Comparison of ENCODE assay signal across 11 mouse cellular contexts in genomic region chr5:122142230-122142992, GRCm38 (mm10). TPM values are rescaled to one million over a fixed set of nuclear protein-coding genes. Genes with fewer than 3 reads are reported as not detected.
A peak's percentile ranks its signal among the peaks of the same experiment; 100 is the strongest.
DNase-seq lines count a peak whose midpoint lies in the region; TF ChIP-seq lines count a peak whose summit lies in the region.
"Had no signal": no experiment of that assay in that cellular context is flagged by ENCODE, and none has a peak within 500 bp of the region (broad histone marks: within the 10 kb centered on the region; RNA-seq: fewer than 3 reads in every experiment).

No protein-coding gene starts in this region.

- H3K79me2 ChIP-seq in heart, adult 2 months (replicated peaks; ENCODE audit: control insufficient read depth, insufficient read depth, low read length): no peaks in the 10 kb centered on the region

- peak; percentile 73 for TF ChIP-seq CTCF in heart, adult 2 months (IDR thresholded peaks at IDR 0.05)
- no peak for TF ChIP-seq CTCF in thymus, adult 2 months (IDR thresholded peaks at IDR 0.05; ENCODE audit: borderline replicate concordance, control insufficient read depth, extremely low read depth, insufficient read depth, low read length, poor library complexity)

- no peak overlapping the region for H3K9ac ChIP-seq in heart, adult 2 months (ENCODE audit: low read depth, low read length)
- H3K9ac ChIP-seq: embryonic facial prominence, embryonic 12.5 days; limb, embryonic 12.5 days had no signal

- WGBS in heart, adult 2 months: 56% methylated on average over 8 of the region's 8 CpGs
- 34% methylated on average over 8 of the region's 8 CpGs for WGBS in thymus, adult 2 months

- intact Hi-C loops in heart, adult 2 months (cut with DNase I): loop anchor here (2.0 kb wide), 1 partner anchor 14 kb away; no protein-coding TSS in a partner anchor
- intact Hi-C loops in heart, postnatal 25 days (cut with DNase I): no loop called here

- H3K27me3 ChIP-seq in heart, adult 2 months (ENCODE audit: control insufficient read depth, insufficient read depth, low read length): no peaks in the 10 kb centered on the region
- no peaks in the 10 kb centered on the region for H3K27me3 ChIP-seq in thymus, adult 2 months (ENCODE audit: control insufficient read depth, insufficient read depth, low read length)
- H3K27me3 ChIP-seq: embryonic facial prominence, embryonic 12.5 days; limb, embryonic 12.5 days had no signal

- TF ChIP-seq POLR2A in heart, adult 2 months (IDR thresholded peaks at IDR 0.05; ENCODE audit: insufficient read depth, low read depth, low read length): no peak
- TF ChIP-seq POLR2A in thymus, adult 2 months (IDR thresholded peaks at IDR 0.05; ENCODE audit: control insufficient read depth, extremely low read depth, insufficient read depth, low read length, poor library complexity): no peak

- no peak overlapping the region for H3K4me3 ChIP-seq in heart, adult 2 months
- no peak overlapping the region for H3K4me3 ChIP-seq in thymus, adult 2 months (ENCODE audit: control insufficient read depth, insufficient read depth, low read length)
- H3K4me3 ChIP-seq: embryonic facial prominence, embryonic 12.5 days; limb, embryonic 12.5 days had no signal

- peak in 1 of 2 experiments; percentile 63 for DNase-seq in heart, adult 2 months
- no peak for DNase-seq in heart, postnatal 25 days (ENCODE audit: low spot score)
- peak; percentile 54 for DNase-seq in thymus, adult 2 months
- DNase-seq in thymus, adult 18-20 months: no peak
- peak; percentile 80 for DNase-seq in embryo, embryonic 10.5 days (ENCODE audit: low spot score)
- DNase-seq in naive thymus-derived CD4-positive, alpha-beta T cell, adult 2 months (ENCODE audit: low read depth): peak; percentile 88
- no peak for DNase-seq in urinary bladder, postnatal 25 days (ENCODE audit: low spot score)
- DNase-seq in urinary bladder, adult 2 months (ENCODE audit: low spot score): no peak

- no peaks in the 10 kb centered on the region for H3K36me3 ChIP-seq in heart, adult 2 months (ENCODE audit: control insufficient read depth, insufficient read depth, low read length)
- H3K36me3 ChIP-seq in thymus, adult 2 months (ENCODE audit: control insufficient read depth, insufficient read depth, low read length): no peaks in the 10 kb centered on the region
- H3K36me3 ChIP-seq: embryonic facial prominence, embryonic 12.5 days; limb, embryonic 12.5 days had no signal

- no peak for TF ChIP-seq EP300 in heart, adult 2 months (IDR thresholded peaks at IDR 0.05; ENCODE audit: insufficient read depth, low read depth, low read length)

- H3K27ac ChIP-seq in heart, adult 2 months: no peak overlapping the region
- no peak overlapping the region for H3K27ac ChIP-seq in thymus, adult 2 months (ENCODE audit: control insufficient read depth, insufficient read depth, low read length)
- H3K27ac ChIP-seq: embryonic facial prominence, embryonic 12.5 days; limb, embryonic 12.5 days had no signal

- H3K4me1 ChIP-seq in heart, adult 2 months (ENCODE audit: control insufficient read depth, insufficient read depth, low read length): peaks cover 13% of the 10 kb centered on the region
- H3K4me1 ChIP-seq in thymus, adult 2 months (replicated peaks; ENCODE audit: control insufficient read depth, insufficient read depth, low read length): peaks cover 31% of the 10 kb centered on the region

RNA-seq across cellular contexts. Expression of gene Ccdc63, which starts 1.8 kb away (rescaled TPM):
- under 1 TPM in 1 of 2 experiments, not detected in 1; 0.16 TPM for total RNA-seq in heart, adult 2 months (2021)
- 0.08 and 0.12 TPM in 2 replicates for polyA plus RNA-seq in heart, adult 2 months (2012; rRNA removed)
- not detected for total RNA-seq in heart, postnatal 25 days (2021)
- 0.23 and 0.42 TPM in 2 replicates for polyA plus RNA-seq in thymus, adult 2 months (2012; rRNA removed)
- 0.18 and 0.19 TPM in 2 replicates for polyA plus RNA-seq in urinary bladder, adult 2 months (2012; rRNA removed)
- polyA plus RNA-seq: embryonic facial prominence, embryonic 12.5 days; limb, embryonic 12.5 days; stomach, embryonic 14.5 days had no signal

RNA-seq across cellular contexts. Expression of gene Ppp1cc, which starts 15.7 kb away (rescaled TPM):
- total RNA-seq in heart, adult 2 months (2021): 100 to 1,000 TPM; 101 to 127 TPM
- 59.7 and 87.8 TPM in 2 replicates for polyA plus RNA-seq in heart, adult 2 months (2012; rRNA removed)
- total RNA-seq in heart, postnatal 25 days (2021): 100 to 1,000 TPM; 113 to 128 TPM
- polyA plus RNA-seq in thymus, adult 2 months (2012; rRNA removed): 194 and 220 TPM in 2 replicates
- polyA plus RNA-seq in urinary bladder, adult 2 months (2012; rRNA removed): 167 and 172 TPM in 2 replicates

RNA-seq across cellular contexts. Expression of gene Myl2, which starts 41.7 kb away (rescaled TPM):
- total RNA-seq in heart, adult 2 months (2021): over 10,000 TPM; 18,797 to 22,206 TPM
- 7,725 and 11,177 TPM in 2 replicates for polyA plus RNA-seq in heart, adult 2 months (2012; rRNA removed)
- total RNA-seq in heart, postnatal 25 days (2021): over 10,000 TPM; 18,094 to 20,102 TPM
- 0.79 and 169 TPM in 2 replicates for polyA plus RNA-seq in thymus, adult 2 months (2012; rRNA removed)
- not detected in 2 replicates for polyA plus RNA-seq in urinary bladder, adult 2 months (2012; rRNA removed)

Comparison
In these comparisons a context has a peak if more than half of its experiments do, and no peak if none do; other contexts are left out.
1. DNase-seq: peak in thymus, adult 2 months (single experiment), embryo, embryonic 10.5 days (single experiment) and naive thymus-derived CD4-positive, alpha-beta T cell, adult 2 months (single experiment); none in heart, postnatal 25 days (single experiment), thymus, adult 18-20 months (0 of 2), urinary bladder, postnatal 25 days (single experiment) and urinary bladder, adult 2 months (single experiment).